Mouse (Mus musculus) hindbrain, embryonic 12.5 days (tissue): ENCODE measurements at regions not wholly inside any gene's neighbourhood (a gene's known extent, or its start where the extent isn't known, plus 50 kb on each side); places are given as distances from the start of the nearest gene placed in this dataset.

Source experiments
- ATAC-seq: fragments of 200-750 bp; cut with Nextera tagmentation; 2 replicates; pipeline ENCODE4 v1.8.0; 2017; ENCODE audit warnings: moderate TSS enrichment; ENCODE audit not compliant: low FRiP score
- H3K27ac ChIP-seq: fragments of 300-500 bp; sonication (generic); 2 replicates; pipeline ENCODE4 v1.5.1; 2016; ENCODE audit warnings: mild to moderate bottlenecking
- H3K27me3 ChIP-seq: fragments of 300-500 bp; sonication (generic); 2 replicates; pipeline ENCODE4 v1.6.1; 2016; ENCODE audit warnings: mild to moderate bottlenecking
- H3K36me3 ChIP-seq: fragments of 300-500 bp; sonication (generic); 2 replicates; pipeline ENCODE4 v1.6.1; 2016; ENCODE audit warnings: mild to moderate bottlenecking
- H3K4me1 ChIP-seq: fragments of 300-500 bp; sonication (generic); 2 replicates; pipeline ENCODE4 v1.6.1; 2016
- H3K4me2 ChIP-seq: fragments of 300-500 bp; sonication (generic); replicated peaks from 2 replicates; pipeline ENCODE4 v1.6.1; 2016; ENCODE audit warnings: mild to moderate bottlenecking
- H3K4me3 ChIP-seq: fragments of 300-500 bp; sonication (generic); 2 replicates; pipeline ENCODE4 v1.5.1; 2016; ENCODE audit warnings: mild to moderate bottlenecking
- H3K9ac ChIP-seq: fragments of 300-500 bp; sonication (generic); 2 replicates; pipeline ENCODE4 v1.6.1; 2016; ENCODE audit warnings: mild to moderate bottlenecking, moderate library complexity
- H3K9me3 ChIP-seq: fragments of 300-500 bp; sonication (generic); replicated peaks from 2 replicates; pipeline ENCODE4 v1.6.1; 2016; ENCODE audit warnings: mild to moderate bottlenecking
- WGBS: fragments of 180-500 bp; shearing (Covaris S2); methylation state at CpG from one replicate; pipeline ENCODE4 v1.1.7; 2016; 5-methylcytosine and 5-hydroxymethylcytosine counted together

GRCm38 (mm10) chr5:26206766-26207122 lies 50.7 kb upstream of the Gm7361 start:
- Histone ChIP-seq H3K27ac (no peak overlapping the region), H3K4me2 (no peak overlapping the region), H3K4me1 (peaks cover 5% of the 10 kb centered on the region; the same call in 1 of the 2 replicates), H3K27me3 (no peaks in the 10 kb centered on the region), H3K9ac (no peak overlapping the region), H3K36me3 (no peaks in the 10 kb centered on the region), H3K4me3 (no peak overlapping the region), H3K9me3 (no peaks in the 10 kb centered on the region)
- ATAC-seq: peak; percentile 71
- WGBS: 14% methylated on average over 2 of the region's 2 CpGs

DNA sequence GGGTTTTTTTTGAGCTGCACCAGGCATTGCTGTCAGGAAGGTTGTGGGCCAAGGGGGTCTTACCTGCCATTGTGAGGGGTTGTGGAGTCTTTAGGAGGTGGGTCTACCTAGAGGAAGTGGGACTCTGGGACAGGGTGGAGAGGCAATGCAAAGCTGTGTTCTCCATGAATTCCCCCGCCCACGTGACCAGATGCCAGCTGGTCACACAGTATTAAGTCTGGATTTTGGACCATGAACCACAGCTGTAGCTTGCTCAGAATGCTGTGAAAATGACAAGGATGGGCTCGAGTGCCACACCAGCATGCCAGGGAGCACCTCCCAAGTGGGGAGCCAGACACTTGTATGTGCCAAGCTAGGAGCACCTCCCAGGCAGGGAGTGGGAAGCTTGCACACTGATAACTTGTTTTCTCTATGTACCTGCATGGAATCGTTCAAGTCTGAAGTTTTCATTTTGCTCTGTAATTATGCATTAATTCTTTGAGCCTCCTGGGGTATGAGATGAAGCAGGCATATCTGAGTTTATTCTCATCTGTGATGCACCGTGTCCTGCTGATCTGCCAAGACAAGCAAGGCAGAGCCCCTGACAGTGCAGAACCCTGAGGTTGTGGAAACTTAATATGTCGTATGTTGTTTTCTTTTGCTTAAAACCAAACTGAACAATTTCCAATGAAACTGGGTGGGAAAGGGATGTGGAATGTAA lies 51.3 kb upstream of the Gm7361 start:
- no peak overlapping the region for H3K9ac ChIP-seq
- H3K27me3 ChIP-seq: no peaks in the 10 kb centered on the region
- WGBS: 59% methylated on average over 6 of the region's 6 CpGs
- peak overlapping the region; percentile 49 for H3K27ac ChIP-seq
- no peak overlapping the region for H3K4me3 ChIP-seq
- H3K4me2 ChIP-seq: no peak overlapping the region
- peaks cover 5% of the 10 kb centered on the region; the same call in 1 of the 2 replicates for H3K4me1 ChIP-seq
- no peaks in the 10 kb centered on the region for H3K36me3 ChIP-seq
- peak; percentile 81 for ATAC-seq
- H3K9me3 ChIP-seq: no peaks in the 10 kb centered on the region

- no peak overlapping the region for H3K4me2 ChIP-seq
- H3K36me3 ChIP-seq: no peaks in the 10 kb centered on the region
- H3K9me3 ChIP-seq: no peaks in the 10 kb centered on the region
- H3K9ac ChIP-seq: no peak overlapping the region
- H3K4me3 ChIP-seq: no peak overlapping the region
- no peaks in the 10 kb centered on the region for H3K27me3 ChIP-seq
- 80% methylated on average over 6 of the region's 6 CpGs for WGBS
- H3K4me1 ChIP-seq: peaks cover 5% of the 10 kb centered on the region; the same call in 1 of the 2 replicates
- no peak for ATAC-seq
- H3K27ac ChIP-seq: no peak overlapping the region
Measured at GRCm38 (mm10) chr5:26202471-26202870, 55.0 kb upstream of the Gm7361 start.

DNA sequence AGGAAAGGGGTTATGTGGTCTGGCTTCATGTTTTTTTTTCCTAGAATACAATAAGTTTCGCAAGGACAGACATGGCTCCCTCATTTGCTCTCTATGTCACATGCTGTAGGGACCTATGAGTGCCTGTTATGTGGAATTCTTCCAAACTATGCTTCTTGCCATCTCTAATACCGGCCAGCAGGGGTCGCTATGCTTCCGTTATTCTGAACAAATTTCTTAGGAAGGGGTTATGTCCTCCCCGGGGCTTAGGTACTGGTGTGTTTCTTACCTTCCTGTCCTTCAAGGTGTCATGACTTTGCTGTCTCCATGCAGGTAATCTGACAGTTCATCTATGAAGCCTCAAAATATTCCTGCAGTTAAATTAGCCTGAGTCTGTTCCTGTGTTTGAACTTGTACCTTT lies 68.1 kb upstream of the Gm7361 start:
- no peaks in the 10 kb centered on the region for H3K4me1 ChIP-seq
- H3K4me2 ChIP-seq: no peak overlapping the region
- no peaks in the 10 kb centered on the region for H3K9me3 ChIP-seq
- ATAC-seq: no peak
- H3K36me3 ChIP-seq: no peaks in the 10 kb centered on the region
- no peak overlapping the region for H3K9ac ChIP-seq
- no peak overlapping the region for H3K27ac ChIP-seq
- H3K4me3 ChIP-seq: no peak overlapping the region
- no peaks in the 10 kb centered on the region for H3K27me3 ChIP-seq
- 14% methylated on average over 5 of the region's 5 CpGs for WGBS

DNA sequence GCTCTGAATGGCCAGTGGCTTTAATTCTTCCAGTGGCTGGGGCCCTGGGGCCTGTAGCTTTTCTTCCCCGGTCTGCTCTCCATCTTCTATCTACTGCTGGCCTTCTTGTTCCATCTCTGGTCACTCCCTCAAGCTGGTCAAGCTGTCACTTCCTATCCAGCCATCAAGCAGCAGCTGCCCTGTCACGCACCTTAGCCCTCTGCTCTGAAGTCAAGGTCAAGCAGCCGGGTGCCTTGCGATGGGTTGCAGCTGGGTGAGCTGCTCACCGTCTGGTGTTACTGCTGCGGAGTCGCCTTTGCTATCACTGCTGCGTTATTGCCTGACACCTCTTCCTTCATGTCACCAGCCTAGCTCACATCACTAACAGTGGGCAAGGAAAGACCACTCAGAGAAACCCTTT lies 66.0 kb upstream of the Gm10220 start:
- no peak overlapping the region for H3K9ac ChIP-seq
- H3K27me3 ChIP-seq: no peaks in the 10 kb centered on the region
- no peak overlapping the region for H3K4me3 ChIP-seq
- H3K4me1 ChIP-seq: no peaks in the 10 kb centered on the region
- H3K9me3 ChIP-seq: no peaks in the 10 kb centered on the region
- no peak for ATAC-seq
- no peak overlapping the region for H3K4me2 ChIP-seq
- 81% methylated on average over 8 of the region's 8 CpGs for WGBS
- H3K36me3 ChIP-seq: no peaks in the 10 kb centered on the region
- H3K27ac ChIP-seq: no peak overlapping the region

DNA sequence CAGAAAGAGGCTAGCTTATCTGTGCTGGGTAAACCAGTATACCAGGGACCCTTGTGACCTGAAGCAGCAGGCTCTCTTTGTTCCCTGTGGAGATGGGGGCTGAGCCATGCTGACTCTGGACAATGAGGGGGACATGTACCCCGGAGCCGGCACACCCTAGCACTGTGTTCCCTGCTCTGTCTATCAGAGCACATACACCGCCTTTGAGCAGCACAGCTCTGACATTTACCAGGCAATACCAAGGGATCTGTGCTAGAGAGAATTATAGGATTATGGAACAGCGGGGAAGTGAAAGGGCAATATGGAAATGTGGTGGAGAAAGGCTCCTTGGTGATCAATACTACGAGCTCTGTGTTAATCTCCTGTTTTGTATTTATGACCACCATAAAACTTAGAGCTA lies 64.2 kb upstream of the Gm10220 start:
- Histone ChIP-seq H3K36me3 (no peaks in the 10 kb centered on the region), H3K27ac (no peak overlapping the region), H3K4me3 (no peak overlapping the region), H3K27me3 (no peaks in the 10 kb centered on the region), H3K4me2 (no peak overlapping the region), H3K9ac (no peak overlapping the region), H3K9me3 (no peaks in the 10 kb centered on the region), H3K4me1 (no peaks in the 10 kb centered on the region)
- 0 out of 2 replicates have a peak, but pooled peaks have one; percentile 50 for ATAC-seq
- 26% methylated on average over 5 of the region's 5 CpGs for WGBS

DNA sequence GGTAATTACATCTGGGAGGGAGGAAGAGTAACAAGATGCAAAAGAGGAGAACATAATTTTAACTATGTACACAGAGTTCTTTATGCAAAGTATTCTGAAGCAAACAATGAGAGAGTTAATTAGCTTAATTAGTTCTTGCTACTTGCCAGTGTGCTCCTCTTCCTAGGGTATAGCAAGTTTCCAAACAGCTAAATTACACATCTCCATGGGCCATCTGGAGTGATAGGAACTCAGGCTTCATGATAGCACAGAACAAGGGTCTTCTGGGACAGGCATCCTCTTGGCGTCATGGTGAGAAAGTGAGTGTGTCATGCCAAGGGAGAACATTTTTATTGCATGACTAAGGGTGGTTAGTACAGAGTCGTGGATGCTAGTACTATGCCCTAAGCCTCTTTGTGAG lies 54.8 kb upstream of the Gm10220 start:
- Histone ChIP-seq H3K9me3 (0 out of 2 replicates have a peak, but pooled peaks cover 4% of the 10 kb centered on the region), H3K36me3 (no peaks in the 10 kb centered on the region), H3K4me2 (no peak overlapping the region), H3K4me1 (no peaks in the 10 kb centered on the region), H3K9ac (no peak overlapping the region), H3K4me3 (no peak overlapping the region), H3K27me3 (no peaks in the 10 kb centered on the region), H3K27ac (no peak overlapping the region)
- 86% methylated on average over 2 of the region's 2 CpGs for WGBS
- no peak for ATAC-seq

GRCm38 (mm10) chr5:26171662-26172384 lies 50.6 kb upstream of the Gm10220 start:
- Histone ChIP-seq H3K4me1 (no peaks in the 10 kb centered on the region), H3K27ac (no peak overlapping the region), H3K4me2 (no peak overlapping the region), H3K4me3 (no peak overlapping the region), H3K9me3 (no peaks in the 10 kb centered on the region), H3K9ac (no peak overlapping the region), H3K36me3 (no peaks in the 10 kb centered on the region), H3K27me3 (no peaks in the 10 kb centered on the region)
- no peak for ATAC-seq
- WGBS: 80% methylated on average over 5 of the region's 5 CpGs

DNA sequence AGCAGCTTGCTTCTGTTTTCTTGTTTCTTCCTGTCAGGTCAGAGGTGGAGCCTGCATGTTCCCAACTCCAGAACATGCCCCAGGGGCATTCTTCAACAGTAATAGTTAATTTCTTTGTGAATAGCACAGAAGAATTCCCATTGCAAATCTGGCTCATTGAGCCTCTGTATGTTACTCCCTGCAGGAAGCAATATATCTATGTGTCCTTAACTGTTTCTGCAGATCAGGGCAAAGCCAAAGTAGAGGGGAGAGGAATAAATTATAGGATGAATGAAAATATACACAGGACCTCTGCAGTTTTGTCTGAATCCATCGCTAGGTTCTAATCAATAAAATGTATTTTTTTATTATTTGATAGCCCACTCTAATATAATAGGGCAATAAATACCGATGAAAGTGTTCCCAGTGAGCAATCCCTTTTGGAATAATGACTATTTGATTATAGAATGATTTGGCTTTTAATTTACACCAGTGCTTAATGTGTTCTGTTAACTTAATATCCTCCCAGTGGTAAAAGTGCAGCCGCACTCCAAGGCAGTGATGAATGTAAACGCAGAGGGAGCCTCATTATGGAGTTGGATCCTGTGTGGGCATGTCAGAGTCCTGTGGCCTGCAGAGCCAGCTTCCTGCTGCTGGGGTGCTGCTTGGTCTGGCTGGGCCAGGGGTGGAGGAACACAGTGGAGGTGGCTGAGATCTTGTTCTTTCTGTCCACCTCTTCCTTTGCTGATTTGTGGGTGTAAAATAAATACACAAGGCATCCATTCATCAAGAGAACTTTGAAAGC lies 49.7 kb upstream of the Gm10220 start:
- 74% methylated on average over 4 of the region's 4 CpGs for WGBS

More for the DNA sequence above, 49.7 kb upstream of the Gm10220 start:
- H3K9ac ChIP-seq: no peak overlapping the region
- no peaks in the 10 kb centered on the region for H3K27me3 ChIP-seq
- no peaks in the 10 kb centered on the region for H3K36me3 ChIP-seq
- H3K9me3 ChIP-seq: no peaks in the 10 kb centered on the region
- no peak overlapping the region for H3K4me3 ChIP-seq
- no peak for ATAC-seq
- no peaks in the 10 kb centered on the region for H3K4me1 ChIP-seq
- no peak overlapping the region for H3K27ac ChIP-seq
- no peak overlapping the region for H3K4me2 ChIP-seq
